Mouse (Mus musculus) CH12.LX (cell line): Measurements from ENCODE around the gene Eepd1. TPM values are rescaled to one million over a fixed set of nuclear protein-coding genes. Genes with fewer than 3 reads are reported as not detected.

Experiments used
- DNase-seq: peaks from one replicate; pipeline ENCODE4 v3.0.0-alpha.2; 2013; ENCODE audit errors: extremely low read depth
- H3K27ac ChIP-seq: 2 replicates; pipeline ENCODE4 v1.5.1; 2012; ENCODE audit warnings: low read depth, mild to moderate bottlenecking, control low read depth, moderate library complexity; ENCODE audit not compliant: insufficient read depth
- H3K27me3 ChIP-seq: replicated peaks from 2 replicates; pipeline ENCODE3; 2012; ENCODE audit warnings: inconsistent platforms
- H3K36me3 ChIP-seq, 2 experiments: replicated peaks in 1 of 2; 2 replicates each; pipeline versions ENCODE3 to v1.6.1; 2012; ENCODE audit warnings: inconsistent platforms in 1 of 2, low read length in 1 of 2, mild to moderate bottlenecking in 1 of 2, mixed read lengths in 1 of 2, moderate library complexity in 1 of 2; ENCODE audit not compliant: control insufficient read depth in 1 of 2, insufficient read depth in 1 of 2
- H3K4me1 ChIP-seq, 2 experiments: 2 replicates each; pipeline ENCODE4 v1.6.1; 2012; ENCODE audit warnings: inconsistent platforms in 1 of 2, moderate library complexity in 1 of 2; ENCODE audit not compliant: insufficient read depth in 2 of 2, control insufficient read depth in 1 of 2
- H3K4me2 ChIP-seq: 2 replicates; pipeline ENCODE4 v1.6.1; 2012; ENCODE audit warnings: low read depth, mild to moderate bottlenecking, control low read depth; ENCODE audit not compliant: poor library complexity, insufficient read depth, severe bottlenecking
- H3K4me3 ChIP-seq, 3 experiments: fragments of 150-350 bp in 1 of 3; sonication (generic) in 1 of 3; replicated peaks in 1 of 3; 2 replicates each; pipeline versions ENCODE3 to v1.5.1; 2011 to 2012; ENCODE audit warnings: low read depth in 2 of 3, low read length in 2 of 3, mild to moderate bottlenecking in 2 of 3, moderate library complexity in 2 of 3, control low read depth in 1 of 3, improper control_type of control experiment in 1 of 3, inconsistent platforms in 1 of 3, mixed read lengths in 1 of 3; ENCODE audit not compliant: poor library complexity in 1 of 3
- H3K79me2 ChIP-seq: replicated peaks from 2 replicates; pipeline ENCODE4 v1.6.1; 2012; ENCODE audit warnings: mild to moderate bottlenecking, moderate library complexity; ENCODE audit not compliant: control insufficient read depth, poor library complexity, insufficient read depth, severe bottlenecking; ENCODE audit errors: extremely low read depth
- H3K9ac ChIP-seq: 2 replicates; pipeline ENCODE4 v1.6.1; 2012; ENCODE audit warnings: low read depth, mild to moderate bottlenecking, control low read depth, moderate library complexity; ENCODE audit not compliant: insufficient read depth
- H3K9me3 ChIP-seq: replicated peaks from 2 replicates; pipeline ENCODE3; 2012; ENCODE audit warnings: low read length, inconsistent platforms, mixed read lengths
- E2F4 ChIP-seq: IDR thresholded peaks from 2 replicates; pipeline ENCODE4 v1.6.1; 2011; ENCODE audit warnings: low read depth, low read length, improper control_type of control experiment; ENCODE audit not compliant: insufficient replicate concordance
- GABPA ChIP-seq: IDR thresholded peaks from 2 replicates; pipeline ENCODE4 v1.6.1; 2012; ENCODE audit warnings: low read depth, low read length, improper control_type of control experiment, inconsistent platforms; ENCODE audit not compliant: insufficient replicate concordance
- MAZ ChIP-seq: IDR thresholded peaks from 2 replicates; pipeline ENCODE4 v1.6.1; 2012; ENCODE audit warnings: low read depth, mild to moderate bottlenecking, inconsistent platforms, low read length, improper control_type of control experiment, moderate library complexity
- MXI1 ChIP-seq: IDR thresholded peaks from 2 replicates; pipeline ENCODE4 v1.6.1; 2011; ENCODE audit warnings: mild to moderate bottlenecking, low read depth, low read length, improper control_type of control experiment
- MYC ChIP-seq: IDR thresholded peaks from 2 replicates; pipeline ENCODE4 v1.6.1; 2011; ENCODE audit warnings: low read depth, mild to moderate bottlenecking, improper control_type of control experiment, low read length
- NELFE ChIP-seq: IDR thresholded peaks from 2 replicates; pipeline ENCODE4 v1.6.1; 2011; ENCODE audit warnings: low read depth, low read length, improper control_type of control experiment
- NRF1 ChIP-seq: IDR thresholded peaks from 2 replicates; pipeline ENCODE4 v1.6.1; 2014; ENCODE audit warnings: low read depth, mild to moderate bottlenecking, inconsistent platforms, low read length, improper control_type of control experiment, moderate library complexity
- PAX5 ChIP-seq: IDR thresholded peaks from 2 replicates; pipeline ENCODE4 v1.6.1; 2012; ENCODE audit warnings: low read length, inconsistent platforms, mixed read lengths
- POLR2A ChIP-seq: IDR thresholded peaks from 2 replicates; pipeline ENCODE4 v1.6.1; 2011; ENCODE audit warnings: low read depth, mild to moderate bottlenecking, improper control_type of control experiment, low read length
- POLR2AphosphoS2 ChIP-seq: IDR thresholded peaks from 2 replicates; pipeline ENCODE4 v1.6.1; 2011; ENCODE audit warnings: low read depth, low read length, improper control_type of control experiment
- RAD21 ChIP-seq: IDR thresholded peaks from 2 replicates; pipeline ENCODE4 v1.6.1; 2011; ENCODE audit warnings: low read depth, mild to moderate bottlenecking, low read length, improper control_type of control experiment, moderate library complexity
- USF2 ChIP-seq: conservative IDR thresholded peaks from 2 replicates; pipeline ENCODE4 v1.6.1; 2011; ENCODE audit warnings: low read depth, low read length, improper control_type of control experiment
- dilution Hi-C: fragments of 300-500 bp; cut with MboI; formaldehyde crosslinking; loops from 2 replicates; pipeline ENCODE4 v1.14.3; 2020; ENCODE audit warnings: low sequenced_read_pairs; ENCODE audit not compliant: extremely low pct_unique_long_range_greater_than_20kb, extremely low pct_ligation_motif_present
- in situ Hi-C: fragments of 300-500 bp; cut with MboI; formaldehyde crosslinking; loops from 3 replicates; pipeline ENCODE4 v1.14.3; 2019; ENCODE audit warnings: low sequenced_read_pairs, low pct_ligation_motif_present, low pct_unique_long_range_greater_than_20kb, mixed read lengths
- polyA plus RNA-seq: library from polyadenylated mRNA; unstranded; fragments of >175 nt; gene quantifications from 2 replicates; pipeline ENCODE4 v1.2.1, GENCODE M21; 2012; ENCODE audit warnings: low read depth; ENCODE audit not compliant: insufficient read length
- total RNA-seq, 2 experiments: library from RNA; depleted of rRNA; stranded (reverse); fragments of 300-350 nt in 1 of 2; fragments of >200 nt in 1 of 2; gene quantifications; 2 replicates each; pipeline ENCODE4 v1.2.3; 2012 to 2014

The Eepd1 gene
- total and polyA plus RNA-seq, 3 experiments = 1.3 to 2.5 (median 2.2) TPM

GRCm38 (mm10) chr9:25588581-25588980, 107.2 kb downstream of the Eepd1 start:
- no peak overlapping the region for H3K9ac ChIP-seq
- H3K4me3 ChIP-seq = no peak overlapping the region
- no peak for TF ChIP-seq MXI1
- TF ChIP-seq MAZ = no peak
- peaks cover 0 to 4% of the 10 kb centered on the region in 2 experiments for H3K36me3 ChIP-seq
- no peaks in the 10 kb centered on the region for H3K79me2 ChIP-seq
- H3K4me2 ChIP-seq = no peak overlapping the region
- dilution Hi-C loops = no loop called here
- in situ Hi-C loops = loop anchor here (10.0 kb wide), 2 partner anchors 104 to 414 kb away; partner anchors contain the start of gene Eepd1
- H3K27ac ChIP-seq = no peak overlapping the region
- no peaks in the 10 kb centered on the region for H3K27me3 ChIP-seq
- H3K9me3 ChIP-seq = no peaks in the 10 kb centered on the region
- DNase-seq = no peak
- H3K4me1 ChIP-seq = peaks cover 0 to 16% of the 10 kb centered on the region in 2 experiments; a peak in 2 of 4 replicates

GRCm38 (mm10) chr9:25590740-25591139, 109.4 kb downstream of the Eepd1 start:
- peaks cover 0 to 16% of the 10 kb centered on the region in 2 experiments; a peak in 2 of 4 replicates for H3K4me1 ChIP-seq
- no peaks in the 10 kb centered on the region for H3K79me2 ChIP-seq
- in situ Hi-C loops = loop anchor here (5.0 kb wide), 1 partner anchor 268 kb away; no protein-coding TSS in a partner anchor
- TF ChIP-seq MXI1 (no peak), POLR2A (no peak), E2F4 (no peak), USF2 (no peak), NRF1 (no peak), PAX5 (no peak), POLR2AphosphoS2 (no peak), GABPA (no peak), RAD21 (no peak), NELFE (no peak), MYC (no peak)
- peaks cover 0 to 4% of the 10 kb centered on the region in 2 experiments for H3K36me3 ChIP-seq
- H3K27me3 ChIP-seq = no peaks in the 10 kb centered on the region
- dilution Hi-C loops = no loop called here
- no peak overlapping the region for H3K9ac ChIP-seq
- H3K4me2 ChIP-seq = no peak overlapping the region
- H3K9me3 ChIP-seq = no peaks in the 10 kb centered on the region
- DNase-seq = no peak
- H3K4me3 ChIP-seq = no peak overlapping the region
- H3K27ac ChIP-seq = no peak overlapping the region
